In genomic region chr10:81183805-81184204, GRCm38 (mm10) we compare ENCODE assay signal across 8 mouse cellular contexts. TPM values are rescaled to one million over a fixed set of nuclear protein-coding genes. Genes with fewer than 3 reads are reported as not detected.
DNase-seq lines count a peak whose midpoint lies in the region; ATAC-seq and TF ChIP-seq lines count a peak whose summit lies in the region.

Gene 4930442H23Rik, minus strand, starts transcription at chr10:81183849.

- peak within 1 kb of the TSS; percentile 30 for H3ac ChIP-seq in myocyte (ENCODE audit: control insufficient read depth, insufficient read length)

- no peaks in the 10 kb centered on the region for H3K27me3 ChIP-seq in kidney, embryonic 16.5 days (ENCODE audit: insufficient read depth, low read length)
- H3K27me3 ChIP-seq in embryonic facial prominence, embryonic 11.5 days (ENCODE audit: control insufficient read depth, insufficient read depth, low read length) = no peaks in the 10 kb centered on the region
- no peaks in the 10 kb centered on the region for H3K27me3 ChIP-seq in hindbrain, postnatal 0 days (ENCODE audit: insufficient read depth, low read length)
- H3K27me3 ChIP-seq in myocyte (ENCODE audit: control insufficient read depth, insufficient read depth, insufficient read length) = no peaks in the 10 kb centered on the region

- TF ChIP-seq POLR2A in myocyte (IDR thresholded peaks at IDR 0.05; ENCODE audit: insufficient read length, low read depth) = no peak

- H3K27ac ChIP-seq in kidney, embryonic 16.5 days (ENCODE audit: low read length) = peak within 1 kb of the TSS; percentile 86
- H3K27ac ChIP-seq in embryonic facial prominence, embryonic 11.5 days (replicated peaks; ENCODE audit: low read depth, low read length) = 0 out of 2 replicates have a peak within 1 kb of the TSS, but pooled peaks have one; percentile 57
- peak within 1 kb of the TSS; percentile 87 for H3K27ac ChIP-seq in hindbrain, postnatal 0 days

- no peak for ATAC-seq in kidney, embryonic 16.5 days (ENCODE audit: low FRiP score, low TSS enrichment)
- no peak for ATAC-seq in embryonic facial prominence, embryonic 11.5 days (replicated peaks; ENCODE audit: insufficient number of reproducible peaks, low FRiP score, low TSS enrichment, low read depth)
- ATAC-seq in hindbrain, postnatal 0 days = no peak

- H3K36me3 ChIP-seq in kidney, embryonic 16.5 days (ENCODE audit: insufficient read depth, low read length) = peaks cover 56% of the 10 kb centered on the region
- peaks cover 28% of the 10 kb centered on the region for H3K36me3 ChIP-seq in embryonic facial prominence, embryonic 11.5 days (replicated peaks; ENCODE audit: control insufficient read depth, insufficient read depth, low read depth, low read length)
- peaks cover 55% of the 10 kb centered on the region for H3K36me3 ChIP-seq in hindbrain, postnatal 0 days (ENCODE audit: insufficient read depth, low read length)
- H3K36me3 ChIP-seq in myocyte (ENCODE audit: control insufficient read depth, insufficient read depth) = peaks cover 30% of the 10 kb centered on the region

- H3K9me3 ChIP-seq in kidney, embryonic 16.5 days (ENCODE audit: low read length) = no peaks in the 10 kb centered on the region
- no peaks in the 10 kb centered on the region for H3K9me3 ChIP-seq in embryonic facial prominence, embryonic 11.5 days (replicated peaks; ENCODE audit: control insufficient read depth, low read length)
- H3K9me3 ChIP-seq in hindbrain, postnatal 0 days (ENCODE audit: low read length) = no peaks in the 10 kb centered on the region

- no peak for DNase-seq in kidney, adult 18-20 months
- no peak for DNase-seq in embryonic facial prominence, embryonic 11.5 days (ENCODE audit: low spot score)
- no peak for DNase-seq in hindbrain, postnatal 0 days (ENCODE audit: low spot score)
- no peak for DNase-seq in retina, postnatal 1 day
- no peak for DNase-seq in urinary bladder, adult 18-20 months (ENCODE audit: low spot score in 2 of 2)
- no peak for DNase-seq in spleen, postnatal 14 days (ENCODE audit: low spot score in 2 of 2)

- WGBS in kidney, embryonic 16.5 days = 82% methylated on average over 5 of the region's 5 CpGs
- 82% methylated on average over 5 of the region's 5 CpGs for WGBS in embryonic facial prominence, embryonic 11.5 days
- 93% methylated on average over 5 of the region's 5 CpGs for WGBS in hindbrain, postnatal 0 days

- H3K4me1 ChIP-seq in kidney, embryonic 16.5 days (ENCODE audit: insufficient read depth, low read length) = peaks cover 21% of the 10 kb centered on the region
- peaks cover 8% of the 10 kb centered on the region for H3K4me1 ChIP-seq in embryonic facial prominence, embryonic 11.5 days (ENCODE audit: control insufficient read depth, insufficient read depth, low read length)
- H3K4me1 ChIP-seq in hindbrain, postnatal 0 days (ENCODE audit: insufficient read depth, low read length) = no peaks in the 10 kb centered on the region

- peak within 1 kb of the TSS; percentile 71 for H3K4me3 ChIP-seq in kidney, embryonic 16.5 days (ENCODE audit: low read length)
- H3K4me3 ChIP-seq in embryonic facial prominence, embryonic 11.5 days (ENCODE audit: low read depth, low read length) = peak within 1 kb of the TSS; percentile 63
- H3K4me3 ChIP-seq in hindbrain, postnatal 0 days (ENCODE audit: low read length) = peak within 1 kb of the TSS; percentile 63
- H3K4me3 ChIP-seq in myocyte = peak within 1 kb of the TSS; percentile 66

- TF ChIP-seq CTCF in hindbrain, postnatal 0 days (IDR thresholded peaks at IDR 0.05; ENCODE audit: low read depth) = no peak

- peak within 1 kb of the TSS; percentile 63 for H3K4me2 ChIP-seq in kidney, embryonic 16.5 days (replicated peaks; ENCODE audit: low read depth, low read length)
- peak within 1 kb of the TSS; percentile 66 for H3K4me2 ChIP-seq in embryonic facial prominence, embryonic 11.5 days (ENCODE audit: low read depth, low read length)
- H3K4me2 ChIP-seq in hindbrain, postnatal 0 days (ENCODE audit: low read depth, low read length) = peak within 1 kb of the TSS; percentile 66
- H3K4me2 ChIP-seq in myocyte (ENCODE audit: low read depth) = peak within 1 kb of the TSS; percentile 81

- peak within 1 kb of the TSS; percentile 77 for H3K9ac ChIP-seq in kidney, embryonic 16.5 days (replicated peaks; ENCODE audit: low read length)
- H3K9ac ChIP-seq in embryonic facial prominence, embryonic 11.5 days (replicated peaks; ENCODE audit: low read length) = peak within 1 kb of the TSS; percentile 68
- peak within 1 kb of the TSS; percentile 69 for H3K9ac ChIP-seq in hindbrain, postnatal 0 days (replicated peaks; ENCODE audit: low read length)

- peaks cover 38% of the 10 kb centered on the region for H3K79me2 ChIP-seq in myocyte (ENCODE audit: control insufficient read depth, insufficient read depth)

TF ChIP-seq in myocyte, 11 proteins besides CTCF, POLR2A, EP300 and RAD21:
- TF ChIP-seq TCF3 (IDR thresholded peaks at IDR 0.05; ENCODE audit: insufficient read length, low read depth) (no peak), CEBPB (IDR thresholded peaks at IDR 0.05; ENCODE audit: insufficient read depth, poor library complexity, severe bottlenecking) (no peak), SRF (IDR thresholded peaks at IDR 0.05; ENCODE audit: control insufficient read depth, insufficient read length, low read depth) (no peak), MYOD1 (IDR thresholded peaks at IDR 0.05; ENCODE audit: control insufficient read depth in 1 of 3, insufficient read length in 2 of 3, low read depth in 2 of 3) (no peak), E2F4 (IDR thresholded peaks at IDR 0.05; ENCODE audit: insufficient read depth) (no peak), TCF12 (IDR thresholded peaks at IDR 0.05; ENCODE audit: insufficient read depth, poor library complexity, severe bottlenecking) (no peak), REST (IDR thresholded peaks at IDR 0.05; ENCODE audit: insufficient read depth, insufficient read length) (no peak), USF1 (IDR thresholded peaks at IDR 0.05; ENCODE audit: low read depth) (no peak), POLR2AphosphoS2 (IDR thresholded peaks at IDR 0.05; ENCODE audit: insufficient read length, low read depth) (no peak), MAX (IDR thresholded peaks at IDR 0.05; ENCODE audit: low read depth) (no peak), MYOG (IDR thresholded peaks at IDR 0.05; ENCODE audit: control insufficient read depth in 1 of 3, insufficient read depth in 1 of 3, insufficient read length in 2 of 3, low read depth in 2 of 3) (no peak)

RNA-seq across cellular contexts. Expression of gene 4930442H23Rik, which starts in this region (rescaled TPM):
- polyA plus RNA-seq in kidney, embryonic 16.5 days (2015; fragmentation: Nextera tagmentation; extraction: Ambion mirVana) = not detected in 2 replicates
- not detected in 2 replicates for polyA plus RNA-seq in embryonic facial prominence, embryonic 11.5 days (2014; fragmentation: Nextera tagmentation; extraction: Ambion mirVana)
- not detected in 2 replicates for total RNA-seq in hindbrain, postnatal 0 days (2014; rRNA removed)
- 0.26 TPM in 1 of 2 replicates, not detected in the other for polyA plus RNA-seq in hindbrain, postnatal 0 days (2015; fragmentation: Nextera tagmentation; extraction: Ambion mirVana)
- polyA plus RNA-seq in myocyte (2012; fragmentation: generic; extraction: Trizol) = 0.12 TPM
